Mouse (Mus musculus) inflammation-experienced regulatory T-cells, adult 16 weeks (primary cell): ENCODE data around the gene Canx. TPM values are rescaled to one million over a fixed set of nuclear protein-coding genes. Genes with fewer than 3 reads are reported as not detected.

ENCODE experiments used
- polyA plus RNA-seq: library from polyadenylated mRNA; unstranded; fragments of 100-300 nt; shearing (Covaris generic); gene quantifications from one replicate; pipeline ENCODE4 v1.2.1, GENCODE M21; 2017

The Canx gene
- polyA plus RNA-seq: 199 TPM

DNA sequence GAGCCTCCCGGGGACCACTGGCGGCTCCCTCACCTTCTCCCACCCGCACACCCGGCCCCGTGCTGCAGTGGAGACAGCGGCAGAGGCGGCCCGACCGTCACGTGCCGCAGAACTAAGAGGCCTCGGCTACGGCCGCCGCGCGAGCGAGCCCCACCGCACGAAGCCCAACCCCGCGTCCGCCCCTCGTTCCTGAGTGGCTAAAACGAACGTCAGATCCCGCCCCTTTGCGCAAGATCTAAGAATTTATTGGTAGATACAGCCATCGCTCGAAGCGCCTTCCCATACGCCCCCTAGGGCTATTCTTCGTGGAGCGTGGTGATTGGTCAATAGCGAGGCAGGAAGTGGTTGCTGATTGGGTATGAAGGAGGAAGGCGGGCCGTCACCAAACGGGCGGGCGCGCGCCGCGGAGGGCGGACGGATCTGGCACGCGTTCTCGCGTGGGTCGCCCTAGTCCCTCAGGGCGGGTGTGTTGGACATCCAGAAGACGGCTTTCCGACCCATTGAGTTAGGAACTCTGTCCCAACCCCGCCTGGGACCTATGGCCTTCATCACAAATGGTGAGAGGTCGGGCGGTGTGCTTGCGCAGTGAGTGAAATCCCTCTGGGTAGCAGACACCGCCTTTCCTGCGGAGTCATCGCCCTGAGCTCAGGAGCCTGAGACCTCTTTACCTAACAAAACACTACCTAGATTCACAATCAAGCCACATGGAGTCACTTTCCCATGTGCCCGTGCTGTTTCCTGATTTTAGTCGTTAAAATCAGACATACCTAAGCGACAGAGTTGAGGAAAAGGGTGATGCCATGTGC is at the start of gene Canx:
Canx (minus strand) TSS at position 178 of the 806 bp plus-strand sequence.

DNA sequence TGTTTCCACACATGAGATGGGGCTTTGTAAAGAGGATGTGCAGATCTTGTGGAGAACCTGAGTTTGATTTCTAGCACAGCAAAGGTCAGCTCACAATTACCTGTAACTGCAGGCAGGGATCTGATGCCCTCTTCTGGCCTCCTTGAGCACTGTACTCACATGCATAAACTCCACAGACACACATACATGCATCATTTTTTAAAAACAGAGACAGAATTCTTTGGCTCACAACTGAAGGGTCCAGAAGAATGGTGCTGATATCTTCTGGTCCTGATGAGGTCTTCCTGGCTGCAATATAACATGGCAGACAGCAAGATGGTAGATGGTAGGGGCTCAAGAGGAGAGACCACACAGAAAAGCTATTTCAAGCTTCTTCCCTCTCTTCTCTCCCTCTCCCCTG is 28.7 kb upstream of the Canx start, which contains the start of gene Cby3:
Cby3 (plus strand) TSS at position 301 of the 400 bp plus-strand sequence.

DNA sequence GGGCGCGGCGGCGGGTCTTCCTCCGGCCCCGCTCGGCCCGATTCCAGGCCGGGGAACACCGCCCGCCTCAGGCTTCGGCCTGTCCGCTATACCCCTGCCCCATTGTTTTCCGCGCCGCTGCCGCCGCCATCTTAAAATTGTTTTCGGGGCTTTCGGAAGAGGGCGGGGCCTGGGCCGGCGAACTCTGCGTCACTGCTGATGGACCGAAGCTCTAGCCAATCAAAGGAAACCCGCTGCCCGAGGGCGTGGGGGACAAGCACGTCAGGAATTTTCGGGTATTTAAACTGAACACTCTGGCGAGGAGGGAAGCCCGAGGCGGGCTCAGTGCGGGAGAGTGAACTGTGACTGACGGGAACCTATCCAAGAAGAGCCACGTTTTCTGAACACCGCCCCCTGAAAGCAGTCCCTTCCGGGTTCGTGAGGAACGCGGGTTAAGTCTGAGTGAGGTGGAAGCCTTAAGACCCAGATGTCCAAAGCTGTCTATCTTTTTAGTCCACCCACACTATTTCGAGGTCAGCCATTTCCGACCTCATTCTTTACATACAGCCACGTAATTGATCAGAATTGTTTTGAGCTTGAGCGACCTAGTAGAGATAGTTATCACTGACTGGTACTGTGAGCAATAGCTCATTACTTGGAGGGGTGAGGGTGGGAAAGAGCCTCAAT is 33.1 kb downstream of the Canx start, which contains the start of gene Maml1:
Maml1 (minus strand) TSS at position 122 of the 666 bp plus-strand sequence.

Other genes starting within 250 kb of the Canx start
- gene Tbc1d9b, start 194.3 kb downstream of the Canx start, polyA plus RNA-seq: 62.7 TPM
- 5.6 TPM for gene Mrnip, start 151.2 kb downstream of the Canx start, polyA plus RNA-seq
- 458 TPM for gene Sqstm1, start 114.8 kb downstream of the Canx start, polyA plus RNA-seq
- gene Mgat4b, start 114.8 kb downstream of the Canx start, polyA plus RNA-seq: 4.5 TPM
- gene Ltc4s, start 87.1 kb downstream of the Canx start, polyA plus RNA-seq: 1.4 TPM
- gene Maml1, start 33.4 kb downstream of the Canx start, polyA plus RNA-seq: 2.2 TPM
- gene Cby3, start 28.8 kb upstream of the Canx start, polyA plus RNA-seq: not detected
- 286 TPM for gene Hnrnph1, start 51.3 kb upstream of the Canx start, polyA plus RNA-seq
- gene Rufy1, start 105.5 kb upstream of the Canx start, polyA plus RNA-seq: 15.4 TPM